Comparison of ENCODE assay signal across 7 mouse cellular contexts in genomic region chr13:116308933-116309583, GRCm38 (mm10). TPM values are rescaled to one million over a fixed set of nuclear protein-coding genes. Genes with fewer than 3 reads are reported as not detected.
DNase-seq lines count a peak whose midpoint lies in the region; ATAC-seq lines count a peak whose summit lies in the region.

No protein-coding gene starts in this region.

- no peaks in the 10 kb centered on the region for H3K36me3 ChIP-seq in lung, embryonic 15.5 days
- H3K36me3 ChIP-seq in forebrain, embryonic 13.5 days (ENCODE audit: poor library complexity, severe bottlenecking) = no peaks in the 10 kb centered on the region
- H3K36me3 ChIP-seq in liver, embryonic 12.5 days = no peaks in the 10 kb centered on the region
- H3K36me3 ChIP-seq in stomach, embryonic 15.5 days = no peaks in the 10 kb centered on the region

- peak; percentile 25; the same call in 1 of the 2 replicates for ATAC-seq in lung, embryonic 15.5 days (ENCODE audit: borderline replicate concordance, extremely low read depth, low FRiP score, low TSS enrichment)
- ATAC-seq in forebrain, embryonic 13.5 days = peak; percentile 28; the same call in 1 of the 2 replicates
- ATAC-seq in liver, embryonic 12.5 days = peak; percentile 31; the same call in 1 of the 2 replicates
- no peak for ATAC-seq in stomach, embryonic 15.5 days (ENCODE audit: insufficient read depth, low FRiP score, low read depth)

- peak overlapping the region; percentile 56 for H3K4me3 ChIP-seq in lung, embryonic 15.5 days
- H3K4me3 ChIP-seq in forebrain, embryonic 13.5 days = peak overlapping the region; percentile 59
- H3K4me3 ChIP-seq in liver, embryonic 12.5 days = peak overlapping the region; percentile 52
- H3K4me3 ChIP-seq in stomach, embryonic 15.5 days (replicated peaks) = peak overlapping the region; percentile 60

- H3K4me2 ChIP-seq in lung, embryonic 15.5 days = peak overlapping the region; percentile 98
- peak overlapping the region; percentile 90 for H3K4me2 ChIP-seq in forebrain, embryonic 13.5 days
- peak overlapping the region; percentile 72 for H3K4me2 ChIP-seq in liver, embryonic 12.5 days
- H3K4me2 ChIP-seq in stomach, embryonic 15.5 days = peak overlapping the region; percentile 86

- under 1% methylated on average over 18 of the region's 18 CpGs for WGBS in lung, embryonic 15.5 days
- WGBS in forebrain, embryonic 13.5 days = under 1% methylated on average over 18 of the region's 18 CpGs
- WGBS in liver, embryonic 12.5 days (ENCODE audit: insufficient replicate concordance) = 1% methylated on average over 18 of the region's 18 CpGs
- under 1% methylated on average over 17 of the region's 18 CpGs for WGBS in stomach, embryonic 15.5 days

- H3K27ac ChIP-seq in lung, embryonic 15.5 days = no peak overlapping the region
- peak overlapping the region; percentile 63 for H3K27ac ChIP-seq in forebrain, embryonic 13.5 days
- no peak overlapping the region for H3K27ac ChIP-seq in liver, embryonic 12.5 days
- H3K27ac ChIP-seq in stomach, embryonic 15.5 days = peak overlapping the region; percentile 85

- H3K9ac ChIP-seq in lung, embryonic 15.5 days = peak overlapping the region; percentile 2; the same call in 1 of the 2 replicates
- H3K9ac ChIP-seq in forebrain, embryonic 13.5 days = peak overlapping the region; percentile 70
- no peak overlapping the region for H3K9ac ChIP-seq in liver, embryonic 12.5 days
- 0 out of 2 replicates have a peak overlapping the region, but pooled peaks have one; percentile 43 for H3K9ac ChIP-seq in stomach, embryonic 15.5 days

- H3K9me3 ChIP-seq in lung, embryonic 15.5 days = no peaks in the 10 kb centered on the region
- H3K9me3 ChIP-seq in forebrain, embryonic 13.5 days (replicated peaks) = no peaks in the 10 kb centered on the region
- H3K9me3 ChIP-seq in liver, embryonic 12.5 days (replicated peaks) = no peaks in the 10 kb centered on the region
- H3K9me3 ChIP-seq in stomach, embryonic 15.5 days = no peaks in the 10 kb centered on the region

- H3K27me3 ChIP-seq in lung, embryonic 15.5 days = peaks cover 91% of the 10 kb centered on the region
- peaks cover 90% of the 10 kb centered on the region for H3K27me3 ChIP-seq in forebrain, embryonic 13.5 days
- H3K27me3 ChIP-seq in liver, embryonic 12.5 days (replicated peaks) = peaks cover 92% of the 10 kb centered on the region
- H3K27me3 ChIP-seq in stomach, embryonic 15.5 days (replicated peaks) = peaks cover 25% of the 10 kb centered on the region

- peaks cover 17% of the 10 kb centered on the region; the same call in 1 of the 2 replicates for H3K4me1 ChIP-seq in lung, embryonic 15.5 days
- peaks cover 26% of the 10 kb centered on the region for H3K4me1 ChIP-seq in forebrain, embryonic 13.5 days
- peaks cover 8% of the 10 kb centered on the region; the same call in 1 of the 2 replicates for H3K4me1 ChIP-seq in liver, embryonic 12.5 days
- H3K4me1 ChIP-seq in stomach, embryonic 15.5 days = no peaks in the 10 kb centered on the region; the same call in none of the 2 replicates

- DNase-seq in lung, postnatal 14 days = no peak
- DNase-seq in adrenal gland, postnatal 4 days (ENCODE audit: low spot score in 2 of 2) = no peak
- DNase-seq in adipocyte (ENCODE audit: low spot score) = no peak

RNA-seq across cellular contexts. Expression of gene Isl1, which starts 0.4 kb away (rescaled TPM):
- polyA plus RNA-seq in lung, embryonic 15.5 days (2015; fragmentation: Nextera tagmentation; extraction: Ambion mirVana) = 1.0 and 3.6 TPM in 2 replicates
- polyA plus RNA-seq in forebrain, embryonic 13.5 days (2015; fragmentation: Nextera tagmentation; extraction: Ambion mirVana) = 79.0 and 93.1 TPM in 2 replicates
- 0.99 and 1.6 TPM in 2 replicates for polyA plus RNA-seq in liver, embryonic 12.5 days (2016; fragmentation: Nextera tagmentation; extraction: Ambion mirVana)
- 29.7 and 42.1 TPM in 2 replicates for polyA plus RNA-seq in stomach, embryonic 15.5 days (2015; fragmentation: Nextera tagmentation; extraction: Ambion mirVana)
- 10 to 100 TPM; 11.1 to 15.2 TPM for total RNA-seq in adrenal gland, postnatal 4 days (2021)

Comparison
In these comparisons a context has a peak if more than half of its experiments do, and no peak if none do; other contexts are left out.
1. H3K27ac ChIP-seq: peak in forebrain, embryonic 13.5 days (single experiment) and stomach, embryonic 15.5 days (single experiment); none in lung, embryonic 15.5 days (single experiment) and liver, embryonic 12.5 days (single experiment).
2. Peak in every context shown above with its lines, with median percentiles within 50 percentile points of each other: H3K4me2 ChIP-seq and H3K4me3 ChIP-seq.